Comparison of ENCODE assay signal across 9 mouse cellular contexts in genomic region chr2:156344775-156345532, GRCm38 (mm10). TPM values are rescaled to one million over a fixed set of nuclear protein-coding genes. Genes with fewer than 3 reads are reported as not detected.
DNase-seq lines count a peak whose midpoint lies in the region; ATAC-seq and TF ChIP-seq lines count a peak whose summit lies in the region.
"Had no signal": no experiment of that assay in that cellular context is flagged by ENCODE, and none has a peak within 500 bp of the region (broad histone marks: within the 10 kb centered on the region; RNA-seq: fewer than 3 reads in every experiment).

No protein-coding gene starts in this region.

- no peaks in the 10 kb centered on the region for H3K36me3 ChIP-seq in kidney, embryonic 16.5 days (ENCODE audit: insufficient read depth, low read length)
- H3K36me3 ChIP-seq in ES-E14 (ENCODE audit: control insufficient read depth, insufficient read depth, low read length, poor library complexity, severe bottlenecking) = no peaks in the 10 kb centered on the region
- H3K36me3 ChIP-seq in midbrain, postnatal 0 days (ENCODE audit: insufficient read depth, low read length) = no peaks in the 10 kb centered on the region
- H3K36me3 ChIP-seq: limb, embryonic 12.5 days had no signal

- WGBS in kidney, embryonic 16.5 days = 61% methylated on average over 12 of the region's 12 CpGs
- 56% methylated on average over 12 of the region's 12 CpGs for whole genome bisulfite sequencing in midbrain, postnatal 0 days

- H3K4me3 ChIP-seq in kidney, embryonic 16.5 days (ENCODE audit: low read length) = no peak overlapping the region
- H3K4me3 ChIP-seq in ES-E14 (ENCODE audit: insufficient read depth in 1 of 2, low read depth in 1 of 2, low read length in 2 of 2, poor library complexity in 1 of 2, severe bottlenecking in 1 of 2) = peak overlapping the region; percentile 25 to 50; a peak in 3 of 4 replicates
- H3K4me3 ChIP-seq in midbrain, postnatal 0 days (ENCODE audit: low read depth, low read length) = no peak overlapping the region
- H3K4me3 ChIP-seq: limb, embryonic 12.5 days had no signal

- H3K27ac ChIP-seq in kidney, embryonic 16.5 days (ENCODE audit: low read length) = no peak overlapping the region
- H3K27ac ChIP-seq in ES-E14 (ENCODE audit: insufficient read depth, low read depth, low read length, poor library complexity, severe bottlenecking) = peak overlapping the region; percentile 58; the same call in 1 of the 2 replicates
- H3K27ac ChIP-seq in midbrain, postnatal 0 days (ENCODE audit: low read depth, low read length) = no peak overlapping the region
- H3K27ac ChIP-seq: limb, embryonic 12.5 days had no signal

- no peak overlapping the region for H3K9ac ChIP-seq in kidney, embryonic 16.5 days (replicated peaks; ENCODE audit: low read length)
- H3K9ac ChIP-seq in ES-E14 (ENCODE audit: insufficient read depth, low read depth, low read length, poor library complexity, severe bottlenecking) = peak overlapping the region; percentile 26; the same call in 1 of the 2 replicates
- H3K9ac ChIP-seq in midbrain, postnatal 0 days (replicated peaks; ENCODE audit: low read length, poor library complexity, severe bottlenecking) = no peak overlapping the region
- H3K9ac ChIP-seq: limb, embryonic 12.5 days had no signal

- H3K9me3 ChIP-seq in kidney, embryonic 16.5 days (ENCODE audit: low read length) = no peaks in the 10 kb centered on the region
- H3K9me3 ChIP-seq in ES-E14 (ENCODE audit: control insufficient read depth, insufficient read depth, low read depth, low read length) = no peaks in the 10 kb centered on the region
- H3K9me3 ChIP-seq in midbrain, postnatal 0 days (ENCODE audit: low read length) = no peaks in the 10 kb centered on the region
- H3K9me3 ChIP-seq: limb, embryonic 12.5 days had no signal

- H3K4me2 ChIP-seq in kidney, embryonic 16.5 days (replicated peaks; ENCODE audit: low read depth, low read length) = no peak overlapping the region
- no peak overlapping the region for H3K4me2 ChIP-seq in midbrain, postnatal 0 days (ENCODE audit: low read depth, low read length, poor library complexity, severe bottlenecking)
- H3K4me2 ChIP-seq: limb, embryonic 12.5 days had no signal

- in situ Hi-C loops in ES-E14 (cut with MboI; ENCODE audit: low sequenced_read_pairs in 2 of 2, unreplicated experiment in 2 of 2) = no loop called here

- H3K27me3 ChIP-seq in kidney, embryonic 16.5 days (ENCODE audit: insufficient read depth, low read length) = no peaks in the 10 kb centered on the region
- no peaks in the 10 kb centered on the region for H3K27me3 ChIP-seq in midbrain, postnatal 0 days (ENCODE audit: insufficient read depth, low read length)
- H3K27me3 ChIP-seq: limb, embryonic 12.5 days had no signal

- peak; percentile 59 for TF ChIP-seq CTCF in midbrain, postnatal 0 days (IDR thresholded peaks at IDR 0.05)

- no peak for ATAC-seq in kidney, embryonic 16.5 days (ENCODE audit: low FRiP score, low TSS enrichment)
- no peak for ATAC-seq in midbrain, postnatal 0 days (ENCODE audit: low FRiP score)

- intact Hi-C loops in heart, postnatal 14 days (cut with DNase I) = loop anchor here (2.0 to 10.0 kb wide), 2 partner anchors 172 to 360 kb away; no protein-coding TSS in a partner anchor

- peak; percentile 35 for DNase-seq in kidney, adult 18-20 months
- DNase-seq in ES-E14 (ENCODE audit: low read depth, low spot score) = peak; percentile 71
- peak; percentile 11 for DNase-seq in cerebellum, adult 9-11 months
- DNase-seq in heart, postnatal 14 days = peak; percentile 34 to 54
- peak; percentile 55 for DNase-seq in midbrain, postnatal 0 days (ENCODE audit: low spot score)
- DNase-seq in spleen, adult 12 weeks (ENCODE audit: low spot score) = no peak
- no peak for DNase-seq in neural tube, embryonic 10.5 days (ENCODE audit: extremely low spot score, low spot score)

- no peaks in the 10 kb centered on the region for H3K4me1 ChIP-seq in kidney, embryonic 16.5 days (ENCODE audit: insufficient read depth, low read length)
- H3K4me1 ChIP-seq in ES-E14 (ENCODE audit: control insufficient read depth in 2 of 2, insufficient read depth in 2 of 2, low read length in 2 of 2, poor library complexity in 1 of 2) = peaks cover 0 to 4% of the 10 kb centered on the region in 2 experiments; a peak in 2 of 4 replicates
- H3K4me1 ChIP-seq in midbrain, postnatal 0 days (ENCODE audit: insufficient read depth, low read length) = no peaks in the 10 kb centered on the region
- H3K4me1 ChIP-seq: limb, embryonic 12.5 days had no signal

TF ChIP-seq in ES-E14, 5 proteins besides CTCF, POLR2A, EP300 and RAD21:
- TF ChIP-seq MAFK (IDR thresholded peaks at IDR 0.05; ENCODE audit: insufficient read depth, low read depth, low read length) (0 out of 2 replicates have a peak, but pooled peaks have one; percentile 22), HCFC1 (IDR thresholded peaks at IDR 0.05; ENCODE audit: borderline replicate concordance, insufficient read depth, low read length) (no peak)

RNA-seq across cellular contexts. Expression of gene Scand1, which starts 32.5 kb away (rescaled TPM):
- polyA plus RNA-seq in kidney, embryonic 16.5 days (2015; fragmentation: Nextera tagmentation; extraction: Ambion mirVana) = 48.8 and 58.0 TPM in 2 replicates
- 26.0 and 27.9 TPM in 2 replicates for total RNA-seq in ES-E14 (2012; rRNA removed)
- 10 to 100 TPM; 78.8 to 79.7 TPM for total RNA-seq in heart, postnatal 14 days (2021)
- total RNA-seq in midbrain, postnatal 0 days (2014; rRNA removed) = 268 and 307 TPM in 2 replicates
- 132 and 145 TPM in 2 replicates for polyA plus RNA-seq in midbrain, postnatal 0 days (2015; fragmentation: Nextera tagmentation; extraction: Ambion mirVana)

RNA-seq across cellular contexts. Expression of gene Cnbd2, which starts 32.9 kb away (rescaled TPM):
- polyA plus RNA-seq in kidney, embryonic 16.5 days (2015; fragmentation: Nextera tagmentation; extraction: Ambion mirVana) = 5.5 and 8.1 TPM in 2 replicates
- 1.6 and 2.9 TPM in 2 replicates for total RNA-seq in ES-E14 (2012; rRNA removed)
- total RNA-seq in heart, postnatal 14 days (2021) = 1 to 10 TPM in 1 of 2 experiments, under 1 TPM in 1; 0.91 to 1.5 TPM
- 3.2 and 3.3 TPM in 2 replicates for total RNA-seq in midbrain, postnatal 0 days (2014; rRNA removed)
- polyA plus RNA-seq in midbrain, postnatal 0 days (2015; fragmentation: Nextera tagmentation; extraction: Ambion mirVana) = 8.9 and 10.0 TPM in 2 replicates

Comparison
In these comparisons a context has a peak if more than half of its experiments do, and no peak if none do; other contexts are left out.
1. DNase-seq: peak in kidney, adult 18-20 months (single experiment), ES-E14 (single experiment), cerebellum, adult 9-11 months (single experiment), heart, postnatal 14 days (2 of 2) and midbrain, postnatal 0 days (single experiment); none in spleen, adult 12 weeks (single experiment) and neural tube, embryonic 10.5 days (single experiment).
2. H3K4me3 ChIP-seq: peak in ES-E14 (2 of 2); none in kidney, embryonic 16.5 days (single experiment) and midbrain, postnatal 0 days (single experiment).